Mouse (Mus musculus) hindbrain, postnatal 0 days (tissue): ENCODE results near the gene 3110082I17Rik. TPM values are rescaled to one million over a fixed set of nuclear protein-coding genes. Genes with fewer than 3 reads are reported as not detected.

ENCODE experiments used
- ATAC-seq: fragments of 200-750 bp; cut with Nextera tagmentation; 2 replicates; pipeline ENCODE4 v1.8.0; 2017; ENCODE audit warnings: mild to moderate bottlenecking, moderate TSS enrichment, moderate library complexity
- DNase-seq: peaks from one replicate; pipeline ENCODE4 v3.0.0-alpha.2; 2015; ENCODE audit warnings: low spot score
- H3K27ac ChIP-seq: fragments of 300-500 bp; sonication (generic); 2 replicates; pipeline ENCODE4 v1.5.1; 2014; ENCODE audit warnings: mild to moderate bottlenecking
- H3K27me3 ChIP-seq: fragments of 300-500 bp; sonication (generic); 2 replicates; pipeline ENCODE4 v1.6.1; 2014; ENCODE audit warnings: low read length, mixed read lengths; ENCODE audit not compliant: insufficient read depth
- H3K36me3 ChIP-seq: fragments of 300-500 bp; sonication (generic); 2 replicates; pipeline ENCODE4 v1.6.1; 2014; ENCODE audit warnings: low read length, mixed read lengths; ENCODE audit not compliant: insufficient read depth
- H3K4me1 ChIP-seq: fragments of 300-500 bp; sonication (generic); 2 replicates; pipeline ENCODE4 v1.6.1; 2014; ENCODE audit warnings: antibody characterized with exemption, low read length, mixed read lengths; ENCODE audit not compliant: insufficient read depth
- H3K4me2 ChIP-seq: fragments of 300-500 bp; sonication (generic); 2 replicates; pipeline ENCODE4 v1.6.1; 2014; ENCODE audit warnings: low read depth, mild to moderate bottlenecking, low read length, moderate library complexity, mixed read lengths
- H3K4me3 ChIP-seq: fragments of 300-500 bp; sonication (generic); 2 replicates; pipeline ENCODE4 v1.5.1; 2014; ENCODE audit warnings: low read length
- H3K9ac ChIP-seq: fragments of 300-500 bp; sonication (generic); replicated peaks from 2 replicates; pipeline ENCODE4 v1.6.1; 2014; ENCODE audit warnings: mild to moderate bottlenecking, low read length, moderate library complexity, mixed read lengths
- H3K9me3 ChIP-seq: fragments of 300-500 bp; sonication (generic); 2 replicates; pipeline ENCODE4 v1.6.1; 2016; ENCODE audit warnings: low read length, mixed read lengths
- CTCF ChIP-seq: IDR thresholded peaks from 2 replicates; pipeline ENCODE4 v1.5.1; 2016; ENCODE audit warnings: antibody characterized with exemption, control low read depth, low read depth
- WGBS: fragments of 180-500 bp; shearing (Covaris S2); extraction: QIAGEN DNeasy Blood & Tissue Kit; methylation state at CpG from one replicate; pipeline ENCODE4 v1.1.7; 2014; 5-methylcytosine and 5-hydroxymethylcytosine counted together
- polyA plus RNA-seq: library from polyadenylated mRNA; unstranded; fragments of >200 nt; fragmentation: Nextera tagmentation; extraction: Ambion mirVana; gene quantifications from 2 replicates; pipeline ENCODE4 v1.2.1, GENCODE M21; 2015
- total RNA-seq: library from RNA; depleted of rRNA; stranded (reverse); fragments of >200 nt; gene quantifications from 2 replicates; pipeline ENCODE4 v1.2.3, GENCODE M21; 2014

3110082I17Rik gene
- total and polyA plus RNA-seq, 2 experiments from 2014 or later = 12.8 to 17.1 TPM

DNA sequence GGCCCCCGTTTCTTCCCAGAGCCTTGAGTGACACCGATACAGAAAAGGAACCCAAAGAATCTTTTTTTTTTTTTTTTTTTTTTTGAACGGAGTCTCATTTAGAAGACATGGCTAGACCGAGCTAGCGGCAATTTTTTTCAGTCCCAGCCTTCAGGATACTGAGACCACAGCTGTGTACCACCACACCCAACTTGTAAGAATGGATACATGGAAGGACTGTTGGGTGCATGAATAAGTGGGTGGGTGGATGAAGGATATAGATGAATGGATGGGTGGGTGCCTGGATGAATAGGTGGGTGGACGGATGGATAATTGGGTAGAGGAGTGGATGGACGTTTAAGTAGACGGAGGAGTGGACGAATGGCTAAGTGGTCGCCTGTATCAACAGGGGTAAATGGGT is 389 bp downstream of the 3110082I17Rik start:
- H3K4me1 ChIP-seq = 0 out of 2 replicates have a peak, but pooled peaks cover 6% of the 10 kb centered on the region
- no peak for TF ChIP-seq CTCF
- 8% methylated on average over 10 of the region's 10 CpGs for WGBS
- ATAC-seq = no peak
- peak overlapping the region; percentile 61 for H3K4me2 ChIP-seq
- no peaks in the 10 kb centered on the region for H3K27me3 ChIP-seq
- peak overlapping the region; percentile 50 for H3K4me3 ChIP-seq
- H3K27ac ChIP-seq = no peak overlapping the region
- H3K9ac ChIP-seq = peak overlapping the region; percentile 43
- H3K36me3 ChIP-seq = no peaks in the 10 kb centered on the region
- no peaks in the 10 kb centered on the region for H3K9me3 ChIP-seq
- DNase-seq = no peak

DNA sequence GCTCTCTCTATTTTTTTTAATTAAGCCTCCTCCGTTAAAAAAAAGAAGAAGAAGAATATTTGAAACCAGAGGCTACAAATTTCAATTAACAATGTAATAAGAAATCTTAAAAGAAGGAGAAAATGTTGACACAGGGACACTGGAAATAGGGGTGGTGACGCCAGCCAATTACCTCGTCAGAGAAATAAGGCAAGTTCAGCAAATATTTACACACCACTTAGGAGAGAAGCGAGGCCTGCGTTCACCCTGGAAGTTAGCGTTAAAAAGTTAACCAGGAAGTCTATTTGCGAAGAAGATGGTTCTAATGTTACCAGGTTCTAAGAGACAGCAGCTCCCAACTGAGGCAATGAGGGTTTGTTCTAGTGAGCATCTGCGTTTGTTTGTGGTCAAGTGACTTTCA is 3.1 kb downstream of the 3110082I17Rik start:
- no peak overlapping the region for H3K4me2 ChIP-seq
- H3K4me3 ChIP-seq = no peak overlapping the region
- DNase-seq (no peak), ATAC-seq (no peak)
- TF ChIP-seq CTCF = no peak
- H3K36me3 ChIP-seq = 0 out of 2 replicates have a peak, but pooled peaks cover 6% of the 10 kb centered on the region
- H3K9ac ChIP-seq = no peak overlapping the region
- no peaks in the 10 kb centered on the region for H3K9me3 ChIP-seq
- H3K27me3 ChIP-seq = no peaks in the 10 kb centered on the region
- 92% methylated on average over 8 of the region's 8 CpGs for WGBS
- no peak overlapping the region for H3K27ac ChIP-seq
- H3K4me1 ChIP-seq = 0 out of 2 replicates have a peak, but pooled peaks cover 6% of the 10 kb centered on the region

DNA sequence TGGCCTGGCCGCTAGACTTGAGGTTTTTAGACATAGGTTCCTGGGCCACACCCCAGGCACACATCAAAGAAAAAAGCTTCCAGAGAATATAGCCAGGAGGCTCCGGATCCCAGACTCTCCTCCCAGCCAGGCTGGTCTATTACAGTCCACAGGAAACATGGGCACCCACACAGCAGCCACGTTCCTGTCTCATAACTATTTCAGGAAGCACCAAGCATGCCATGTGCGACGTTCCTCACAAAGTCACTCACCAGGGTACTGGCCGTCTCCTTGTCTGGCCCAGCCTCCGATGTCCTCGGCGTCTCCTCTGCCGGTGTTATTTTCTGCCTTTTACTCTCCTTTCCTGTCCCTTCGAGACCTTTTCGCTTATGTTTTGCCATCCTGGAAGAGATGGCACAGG is 5.2 kb downstream of the 3110082I17Rik start:
- Histone ChIP-seq H3K4me1 (0 out of 2 replicates have a peak, but pooled peaks cover 6% of the 10 kb centered on the region), H3K27me3 (no peaks in the 10 kb centered on the region), H3K4me3 (no peak overlapping the region), H3K9me3 (no peaks in the 10 kb centered on the region), H3K27ac (no peak overlapping the region), H3K36me3 (0 out of 2 replicates have a peak, but pooled peaks cover 6% of the 10 kb centered on the region), H3K4me2 (no peak overlapping the region), H3K9ac (no peak overlapping the region)
- DNase-seq (no peak), ATAC-seq (no peak)
- WGBS = 91% methylated on average over 12 of the region's 12 CpGs
- no peak for TF ChIP-seq CTCF

DNA sequence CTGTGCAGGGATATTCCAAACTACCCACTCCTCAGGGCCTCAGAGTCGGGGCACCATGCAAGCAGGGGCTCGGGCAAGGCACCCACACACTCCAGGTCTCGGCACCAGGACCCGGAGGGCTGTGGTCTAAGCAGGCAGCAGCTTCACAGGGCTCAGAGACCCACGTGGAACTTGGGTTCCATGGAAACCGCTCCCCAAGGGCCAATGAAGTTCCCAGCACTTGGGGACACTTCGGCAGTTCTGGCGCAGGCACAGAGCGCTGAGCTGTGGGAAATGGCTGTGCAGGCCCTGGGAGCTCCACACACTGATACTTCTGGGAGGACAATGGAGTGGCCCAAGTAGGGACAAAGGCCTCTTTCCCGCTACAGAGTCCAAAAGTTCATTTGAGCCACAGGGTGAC is 7.3 kb downstream of the 3110082I17Rik start:
- no peak; the same call in 1 of the 2 replicates for ATAC-seq
- H3K4me3 ChIP-seq = no peak overlapping the region
- peaks cover 13% of the 10 kb centered on the region for H3K4me1 ChIP-seq
- TF ChIP-seq CTCF = no peak
- peak overlapping the region; percentile 45; the same call in 1 of the 2 replicates for H3K27ac ChIP-seq
- 0 out of 2 replicates have a peak, but pooled peaks cover 6% of the 10 kb centered on the region for H3K36me3 ChIP-seq
- H3K9ac ChIP-seq = no peak overlapping the region
- H3K4me2 ChIP-seq = no peak overlapping the region
- 73% methylated on average over 10 of the region's 10 CpGs for WGBS
- DNase-seq = no peak
- H3K27me3 ChIP-seq = no peaks in the 10 kb centered on the region
- no peaks in the 10 kb centered on the region for H3K9me3 ChIP-seq

DNA sequence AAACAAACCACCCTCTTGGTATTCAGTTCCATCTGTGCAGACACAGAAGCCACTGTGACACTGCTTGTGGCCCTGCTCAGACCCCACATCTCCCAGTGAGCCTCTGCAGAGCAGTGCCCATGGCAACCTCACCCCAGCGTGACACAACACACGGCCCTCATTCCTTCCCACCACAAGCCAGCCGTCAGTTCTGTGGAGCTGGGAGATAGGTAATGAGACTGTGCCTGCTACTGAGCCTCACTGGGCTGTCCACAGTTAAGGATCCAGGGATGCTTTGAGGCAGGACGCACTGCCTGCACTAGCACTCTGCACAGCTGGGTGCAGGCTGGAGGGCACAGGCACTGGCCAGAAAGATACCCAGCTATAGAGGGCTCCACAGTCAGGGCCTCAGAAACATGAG is 10.4 kb downstream of the 3110082I17Rik start:
- Histone ChIP-seq H3K27me3 (no peaks in the 10 kb centered on the region), H3K4me1 (peaks cover 13% of the 10 kb centered on the region), H3K4me2 (no peak overlapping the region), H3K27ac (peak overlapping the region; percentile 45; the same call in 1 of the 2 replicates), H3K9ac (no peak overlapping the region), H3K36me3 (0 out of 2 replicates have a peak, but pooled peaks cover 6% of the 10 kb centered on the region), H3K9me3 (no peaks in the 10 kb centered on the region), H3K4me3 (no peak overlapping the region)
- WGBS = 14% methylated on average over 4 of the region's 4 CpGs
- DNase-seq (no peak), ATAC-seq (peak; percentile 43; the same call in 1 of the 2 replicates)
- no peak for TF ChIP-seq CTCF

DNA sequence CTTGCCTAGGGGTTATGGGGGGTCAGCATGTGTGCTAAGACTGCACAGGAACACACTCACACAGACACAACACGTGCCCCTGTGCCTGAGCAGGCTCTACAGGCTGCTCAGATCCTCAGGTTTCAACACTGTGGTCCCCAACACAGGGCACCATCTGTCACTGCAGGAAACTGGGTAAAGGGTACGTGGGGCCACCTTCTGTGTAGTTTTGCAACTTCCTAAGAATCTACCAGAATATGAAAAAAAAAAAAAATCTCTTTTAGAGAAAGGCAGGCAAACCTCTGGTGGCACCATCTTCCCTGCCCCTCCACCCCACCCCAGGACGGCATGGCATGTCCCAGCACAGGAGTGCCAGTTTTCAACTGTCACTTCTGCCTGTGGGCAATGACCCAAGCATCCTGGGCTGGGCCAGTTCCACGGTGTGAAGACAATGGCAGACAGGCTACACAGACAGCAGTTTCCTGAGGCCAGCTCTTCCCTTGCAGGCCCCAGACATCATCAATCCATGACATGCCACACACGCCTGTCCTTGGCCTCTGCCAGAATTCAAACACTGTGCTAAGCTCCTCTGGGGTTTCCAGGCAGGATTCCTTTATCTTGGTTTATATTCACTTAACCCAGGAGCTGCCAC is 11.1 kb downstream of the 3110082I17Rik start:
- peak; percentile 58 for ATAC-seq
- H3K4me2 ChIP-seq = no peak overlapping the region
- no peaks in the 10 kb centered on the region for H3K9me3 ChIP-seq
- 24% methylated on average over 5 of the region's 5 CpGs for WGBS
- no peak overlapping the region for H3K9ac ChIP-seq
- H3K27me3 ChIP-seq = no peaks in the 10 kb centered on the region
- DNase-seq = peak; percentile 48
- 0 out of 2 replicates have a peak, but pooled peaks cover 3% of the 10 kb centered on the region for H3K36me3 ChIP-seq
- no peak for TF ChIP-seq CTCF
- H3K27ac ChIP-seq = peak overlapping the region; percentile 45; the same call in 1 of the 2 replicates
- peaks cover 13% of the 10 kb centered on the region for H3K4me1 ChIP-seq
- H3K4me3 ChIP-seq = no peak overlapping the region

DNA sequence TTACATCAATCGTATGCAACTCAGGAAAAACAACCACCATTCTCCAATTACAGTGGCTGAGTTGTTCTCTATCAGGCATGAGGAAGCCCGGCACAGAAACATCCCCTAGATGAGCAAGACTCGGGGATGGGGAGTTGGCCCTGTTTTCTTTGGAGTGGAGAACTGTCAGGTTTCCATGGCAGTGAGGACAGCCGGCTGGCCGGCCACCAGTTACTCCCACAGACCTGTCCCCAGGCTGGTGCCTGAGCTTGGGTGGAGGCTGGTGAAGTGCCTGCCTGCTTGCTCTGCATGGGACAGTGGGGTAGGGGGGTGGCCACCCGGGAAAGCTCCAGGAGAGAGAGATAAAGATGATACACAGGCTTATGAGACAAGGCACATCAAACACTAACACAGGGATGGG is 12.3 kb downstream of the 3110082I17Rik start:
- Histone ChIP-seq H3K4me2 (no peak overlapping the region), H3K36me3 (no peaks in the 10 kb centered on the region), H3K9ac (no peak overlapping the region), H3K4me3 (no peak overlapping the region), H3K27ac (no peak overlapping the region), H3K9me3 (no peaks in the 10 kb centered on the region), H3K4me1 (peaks cover 14% of the 10 kb centered on the region), H3K27me3 (no peaks in the 10 kb centered on the region)
- ATAC-seq (no peak), DNase-seq (peak; percentile 32)
- WGBS = 47% methylated on average over 6 of the region's 6 CpGs
- no peak for TF ChIP-seq CTCF
